Mouse (Mus musculus) liver, adult 2 months (tissue): ENCODE data around the gene Slc43a2. TPM values are rescaled to one million over a fixed set of nuclear protein-coding genes. Genes with fewer than 3 reads are reported as not detected.

Experiments
- DNase-seq: peaks from one replicate; pipeline ENCODE4 v3.0.0-alpha.2; 2011; ENCODE audit warnings: low read depth, low spot score; ENCODE audit errors: extremely low read depth
- H3K27ac ChIP-seq: fragments of 200-500 bp; replicated peaks from 2 replicates; pipeline ENCODE4 v1.5.1; 2012; ENCODE audit warnings: low read depth, mild to moderate bottlenecking, control low read depth, inconsistent platforms, low read length; ENCODE audit not compliant: insufficient read depth
- H3K27me3 ChIP-seq: fragments of 200-500 bp; 2 replicates; pipeline ENCODE4 v1.6.1; 2012; ENCODE audit warnings: mild to moderate bottlenecking, moderate library complexity, low read length, inconsistent platforms; ENCODE audit not compliant: control insufficient read depth, insufficient read depth
- H3K36me3 ChIP-seq: fragments of 200-500 bp; 2 replicates; pipeline ENCODE4 v1.6.1; 2012; ENCODE audit warnings: low read length, inconsistent platforms; ENCODE audit not compliant: control insufficient read depth, insufficient read depth
- H3K4me1 ChIP-seq: fragments of 200-500 bp; 2 replicates; pipeline ENCODE4 v1.6.1; 2011; ENCODE audit warnings: low read length; ENCODE audit not compliant: control insufficient read depth, insufficient read depth
- H3K4me3 ChIP-seq: fragments of 200-500 bp; 2 replicates; pipeline ENCODE4 v1.5.1; 2011; ENCODE audit warnings: low read depth, mild to moderate bottlenecking, control low read depth, low read length, moderate library complexity; ENCODE audit not compliant: insufficient read depth
- H3K79me2 ChIP-seq: fragments of 200-500 bp; 2 replicates; pipeline ENCODE4 v1.6.1; 2012; ENCODE audit warnings: inconsistent platforms, mild to moderate bottlenecking, low read length, moderate library complexity; ENCODE audit not compliant: control insufficient read depth, insufficient read depth
- H3K9ac ChIP-seq: fragments of 200-500 bp; 2 replicates; pipeline ENCODE4 v1.6.1; 2012; ENCODE audit warnings: low read depth, mild to moderate bottlenecking, control low read depth, inconsistent platforms, low read length
- CTCF ChIP-seq: fragments of 200-500 bp; IDR thresholded peaks from 2 replicates; pipeline ENCODE4 v1.5.1; 2011; ENCODE audit warnings: low read depth, low read length, control low read depth
- POLR2A ChIP-seq: fragments of 200-500 bp; IDR thresholded peaks from 2 replicates; pipeline ENCODE4 v1.6.1; 2011; ENCODE audit warnings: low read length, control low read depth; ENCODE audit not compliant: insufficient read depth; ENCODE audit errors: extremely low read depth
- WGBS: fragments of 180-500 bp; shearing (Covaris S2); methylation state at CpG from one replicate; pipeline ENCODE4 v1.1.7; 2018; 5-methylcytosine and 5-hydroxymethylcytosine counted together
- polyA plus RNA-seq: library from polyadenylated mRNA; depleted of rRNA; stranded (reverse); fragments of >200 nt; gene quantifications from 2 replicates; pipeline ENCODE4 v1.2.3, GENCODE M21; 2012
- total RNA-seq: library from RNA; depleted of rRNA; stranded (reverse); fragments of >200 nt; gene quantifications from 2 replicates; pipeline ENCODE4 v1.2.3, GENCODE M21; 2014

The Slc43a2 gene
- total and polyA plus RNA-seq, 2 experiments, result 4.1 to 8.0 TPM

- Histone ChIP-seq H3K4me3 (no peak overlapping the region), H3K79me2 (no peaks in the 10 kb centered on the region), H3K27me3 (no peaks in the 10 kb centered on the region), H3K27ac (peak overlapping the region; percentile 67), H3K9ac (no peak overlapping the region), H3K36me3 (peaks cover 72% of the 10 kb centered on the region), H3K4me1 (peaks cover 40% of the 10 kb centered on the region)
- no peak for TF ChIP-seq CTCF
- no peak for TF ChIP-seq POLR2A
- DNase-seq, result peak; percentile 95
- WGBS, result 6% methylated on average over 1 of the region's 1 CpGs
Observed at GRCm38 (mm10) chr11:75498126-75498525, 33.4 kb upstream of the Slc43a2 start.

- H3K4me1 ChIP-seq, result peaks cover 13% of the 10 kb centered on the region
- no peak overlapping the region for H3K27ac ChIP-seq
- H3K9ac ChIP-seq, result no peak overlapping the region
- no peaks in the 10 kb centered on the region for H3K79me2 ChIP-seq
- no peak for DNase-seq
- H3K27me3 ChIP-seq, result no peaks in the 10 kb centered on the region
- 95% methylated on average over 4 of the region's 4 CpGs for WGBS
- TF ChIP-seq CTCF (no peak), POLR2A (no peak)
- peaks cover 46% of the 10 kb centered on the region for H3K36me3 ChIP-seq
- no peak overlapping the region for H3K4me3 ChIP-seq
Observed at GRCm38 (mm10) chr11:75508162-75508561, 23.3 kb upstream of the Slc43a2 start.

- Histone ChIP-seq H3K36me3 (peaks cover 40% of the 10 kb centered on the region), H3K27ac (peak overlapping the region; percentile 81), H3K79me2 (no peaks in the 10 kb centered on the region), H3K9ac (no peak overlapping the region), H3K27me3 (no peaks in the 10 kb centered on the region), H3K4me1 (peaks cover 13% of the 10 kb centered on the region), H3K4me3 (no peak overlapping the region)
- TF ChIP-seq CTCF (no peak), POLR2A (no peak)
- DNase-seq, result no peak
- 67% methylated on average over 8 of the region's 8 CpGs for WGBS
Observed at GRCm38 (mm10) chr11:75508904-75509303, 22.6 kb upstream of the Slc43a2 start.

DNA sequence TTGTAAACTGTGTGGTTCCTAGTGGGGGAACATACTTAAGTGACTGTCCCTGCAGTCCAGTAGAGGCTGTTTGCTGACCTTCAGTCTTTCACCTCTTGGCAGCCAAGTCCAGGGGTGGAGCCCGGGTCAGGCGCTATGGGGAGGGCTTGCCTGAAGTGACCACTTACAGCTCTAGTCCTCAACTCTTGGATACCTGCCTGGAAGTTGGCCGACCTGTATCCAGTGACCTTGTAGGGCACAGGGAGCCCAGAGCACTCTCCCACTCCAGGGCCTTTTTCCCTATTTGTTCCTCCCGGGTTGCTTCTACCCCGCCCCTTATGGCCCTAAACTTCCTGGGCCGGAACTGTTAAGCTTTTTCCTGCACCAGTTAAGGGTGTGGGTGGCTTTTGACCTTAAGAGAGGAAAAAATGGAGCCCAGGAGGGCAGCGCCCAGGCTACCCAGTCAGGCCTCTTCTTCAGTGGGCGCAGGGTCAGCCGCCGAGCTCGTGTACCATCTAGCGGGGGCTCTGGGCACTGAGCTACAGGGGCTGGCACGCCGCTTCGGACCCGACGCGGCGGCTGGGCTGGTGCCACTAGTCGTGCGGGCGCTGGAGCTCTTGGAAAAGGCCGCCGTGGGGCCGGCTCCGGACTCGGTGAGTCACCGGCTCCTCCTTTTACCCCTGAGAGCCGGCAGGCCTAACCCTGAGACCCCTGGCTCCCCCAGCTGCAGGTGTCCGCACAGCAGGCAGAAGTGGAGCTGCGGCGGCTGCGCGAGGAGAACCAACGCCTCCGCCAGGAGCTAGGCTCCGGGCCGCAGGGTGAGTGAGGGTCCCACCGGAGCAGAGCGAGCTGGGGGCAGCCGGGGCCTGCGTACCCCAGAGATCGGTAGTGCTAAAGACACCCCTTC is 21.5 kb upstream of the Slc43a2 start, which contains the start of gene Rilp:
Gene Rilp (plus strand): TSS at position 354 of the 886 bp plus-strand sequence.
- 1% methylated on average over 43 of the region's 43 CpGs for WGBS
- H3K27me3 ChIP-seq, result no peaks in the 10 kb centered on the region
- peaks cover 3% of the 10 kb centered on the region; the same call in 1 of the 2 replicates for H3K79me2 ChIP-seq
- peak within 1 kb of the TSS; percentile 93 for H3K9ac ChIP-seq
- DNase-seq, result peak; percentile 100
- peak within 1 kb of the TSS; percentile 95 for H3K27ac ChIP-seq
- TF ChIP-seq POLR2A, result 0 out of 2 replicates have a peak, but pooled peaks have one; percentile 44
- TF ChIP-seq CTCF, result no peak
- peaks cover 13% of the 10 kb centered on the region for H3K4me1 ChIP-seq
- peaks cover 33% of the 10 kb centered on the region for H3K36me3 ChIP-seq
- H3K4me3 ChIP-seq, result peak within 1 kb of the TSS; percentile 79

GRCm38 (mm10) chr11:75510627-75510993 is 20.9 kb upstream of the Slc43a2 start:
- H3K4me1 ChIP-seq, result peaks cover 13% of the 10 kb centered on the region
- peaks cover 7% of the 10 kb centered on the region; the same call in 1 of the 2 replicates for H3K79me2 ChIP-seq
- WGBS, result under 1% methylated on average over 24 of the region's 24 CpGs
- peak overlapping the region; percentile 95 for H3K27ac ChIP-seq
- H3K4me3 ChIP-seq, result peak overlapping the region; percentile 79
- H3K27me3 ChIP-seq, result no peaks in the 10 kb centered on the region
- peak; percentile 93 for DNase-seq
- peak overlapping the region; percentile 93 for H3K9ac ChIP-seq
- peaks cover 30% of the 10 kb centered on the region for H3K36me3 ChIP-seq
- peak; percentile 98 for TF ChIP-seq POLR2A
- TF ChIP-seq CTCF, result peak; percentile 93

DNA sequence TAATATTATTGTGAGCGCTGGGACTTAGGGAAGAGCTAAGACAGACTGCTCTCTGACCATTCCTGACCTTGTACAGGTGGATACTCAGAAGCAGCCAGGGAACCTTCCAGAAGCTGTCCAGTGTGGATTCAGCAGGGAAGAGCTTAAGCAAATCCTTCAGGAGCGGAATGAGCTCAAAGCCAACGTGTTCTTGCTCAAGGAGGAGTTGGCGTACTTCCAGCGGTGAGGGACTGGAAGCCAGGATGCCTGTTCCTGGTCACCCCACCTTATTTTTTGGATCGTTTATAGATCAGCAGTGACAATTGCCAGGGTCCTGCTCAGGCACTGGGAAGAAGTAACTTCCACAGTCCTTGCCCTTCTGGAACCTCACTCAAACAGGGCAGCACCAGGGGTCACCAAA is 20.3 kb upstream of the Slc43a2 start:
- WGBS, result 31% methylated on average over 6 of the region's 6 CpGs
- peaks cover 13% of the 10 kb centered on the region for H3K4me1 ChIP-seq
- H3K36me3 ChIP-seq, result peaks cover 27% of the 10 kb centered on the region
- peak overlapping the region; percentile 46 for H3K27ac ChIP-seq
- TF ChIP-seq CTCF, result no peak
- no peak for TF ChIP-seq POLR2A
- peaks cover 7% of the 10 kb centered on the region; the same call in 1 of the 2 replicates for H3K79me2 ChIP-seq
- peak; percentile 73 for DNase-seq
- no peaks in the 10 kb centered on the region for H3K27me3 ChIP-seq
- 0 out of 2 replicates have a peak overlapping the region, but pooled peaks have one; percentile 1 for H3K9ac ChIP-seq
- no peak overlapping the region for H3K4me3 ChIP-seq
